Mouse (Mus musculus) testis, postnatal 14 days (tissue): ENCODE results near the gene Adprhl1.

Experiments used
- DNase-seq: peaks from one replicate; pipeline ENCODE4 v3.0.0; 2021; ENCODE audit warnings: low spot score

Gene Adprhl1

GRCm38 (mm10) chr8:13197493-13197892 is 56.5 kb downstream of the Adprhl1 start:
- no peak for DNase-seq

- DNase-seq = no peak
These were observed 59.1 kb downstream of the Adprhl1 start for GRCm38 (mm10) chr8:13194818-13195217.

DNA sequence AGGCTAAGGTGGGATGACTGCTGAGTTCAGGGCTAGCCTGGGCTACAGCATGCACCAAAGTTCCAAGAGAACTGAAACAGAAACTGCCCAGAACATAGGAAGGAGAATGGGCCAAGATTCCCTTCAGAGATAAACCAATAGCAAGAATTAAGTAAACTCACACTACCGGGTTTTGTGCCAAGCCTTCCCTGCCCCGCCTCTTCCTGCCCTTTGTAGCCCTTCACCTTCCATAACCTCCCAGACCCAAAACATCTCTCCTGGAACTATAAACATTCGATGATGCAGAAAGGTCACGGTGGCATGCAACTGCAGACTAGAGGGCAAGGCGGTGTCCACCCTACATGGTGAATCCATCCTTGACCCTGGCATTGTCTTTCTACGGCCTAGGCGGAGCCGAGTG is 63.7 kb downstream of the Adprhl1 start:
- DNase-seq = no peak

DNA sequence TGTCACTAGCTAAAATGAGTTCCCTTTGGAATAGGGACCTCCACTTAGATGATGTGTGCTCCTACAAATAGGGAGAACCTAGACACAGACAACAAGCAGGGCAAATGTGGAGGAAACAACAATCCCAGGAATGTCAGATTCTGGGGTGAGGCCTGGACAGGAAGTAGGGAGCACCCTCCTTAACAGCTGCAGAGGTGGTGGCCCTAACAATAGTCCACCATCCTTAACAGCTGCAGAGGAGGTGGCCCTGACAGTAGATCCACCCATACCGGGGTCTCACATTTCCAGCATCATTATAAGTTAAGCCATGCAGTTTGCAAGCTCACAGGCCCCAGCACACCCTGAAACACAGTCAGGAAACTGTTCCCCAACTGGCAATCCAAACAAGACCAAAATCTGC is 65.1 kb downstream of the Adprhl1 start:
- DNase-seq = no peak

DNA sequence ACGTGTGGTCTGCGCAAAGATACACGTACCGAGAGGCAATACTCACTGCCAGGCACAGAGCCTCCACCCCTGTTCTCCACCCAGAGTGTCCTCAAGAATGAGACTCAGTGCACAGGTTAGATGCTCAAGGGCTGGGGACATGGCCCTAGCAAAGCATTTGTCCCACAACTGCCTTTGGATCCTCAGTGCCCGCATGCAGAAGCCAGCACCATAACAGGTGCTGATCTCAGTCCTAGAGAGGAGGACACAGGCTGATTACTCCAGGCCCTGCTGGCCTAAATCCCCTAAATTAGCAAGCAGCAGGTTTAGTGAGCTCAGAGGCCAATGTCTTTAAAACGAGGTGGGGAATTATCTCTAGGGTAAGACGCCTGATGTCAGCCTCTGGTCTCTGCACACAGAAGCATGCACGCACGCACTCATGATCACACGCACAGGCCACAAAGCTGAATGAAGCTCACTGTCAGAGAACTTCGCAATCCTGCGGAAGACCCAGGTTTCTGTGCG is 65.9 kb downstream of the Adprhl1 start:
- no peak for DNase-seq

DNA sequence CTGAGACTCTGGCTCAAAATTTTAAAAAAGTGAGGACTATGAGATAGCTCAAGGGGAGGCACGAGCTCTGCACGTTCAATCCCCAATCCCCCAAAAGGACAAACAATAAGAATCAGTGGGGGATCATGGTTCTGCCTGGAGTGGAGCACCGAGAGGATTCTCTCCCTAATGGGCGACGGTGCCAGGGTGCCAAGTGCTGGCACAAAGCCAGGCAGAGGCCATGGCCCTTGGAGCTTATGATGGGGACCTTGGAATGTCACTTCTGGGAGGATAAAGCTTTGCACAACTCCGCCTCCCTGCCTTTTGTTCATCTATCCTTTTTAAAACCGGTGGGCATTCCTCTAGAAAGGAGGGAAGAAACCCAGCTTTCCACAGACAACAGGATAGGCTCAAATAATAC is 66.3 kb downstream of the Adprhl1 start:
- DNase-seq = no peak

DNA sequence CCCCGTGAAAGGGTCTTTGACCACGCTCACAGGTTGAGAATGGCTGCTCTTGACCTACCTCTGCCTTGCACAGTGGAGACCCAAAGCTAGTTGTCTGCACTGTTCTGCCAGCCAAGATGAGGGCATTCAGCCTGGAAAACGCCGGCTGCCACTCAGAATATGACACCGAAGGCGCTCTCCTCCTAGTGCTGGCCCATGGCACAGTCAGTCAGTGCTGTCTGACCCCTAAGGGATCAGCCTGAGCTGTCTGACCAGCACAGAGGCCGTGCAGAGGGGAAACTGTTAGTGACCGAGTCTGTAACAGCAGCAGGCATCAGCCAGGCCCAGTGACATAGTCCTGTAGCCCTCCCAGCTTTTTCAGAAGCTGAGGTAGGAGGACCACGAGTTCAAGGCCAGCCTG is 66.7 kb downstream of the Adprhl1 start:
- DNase-seq = no peak

DNA sequence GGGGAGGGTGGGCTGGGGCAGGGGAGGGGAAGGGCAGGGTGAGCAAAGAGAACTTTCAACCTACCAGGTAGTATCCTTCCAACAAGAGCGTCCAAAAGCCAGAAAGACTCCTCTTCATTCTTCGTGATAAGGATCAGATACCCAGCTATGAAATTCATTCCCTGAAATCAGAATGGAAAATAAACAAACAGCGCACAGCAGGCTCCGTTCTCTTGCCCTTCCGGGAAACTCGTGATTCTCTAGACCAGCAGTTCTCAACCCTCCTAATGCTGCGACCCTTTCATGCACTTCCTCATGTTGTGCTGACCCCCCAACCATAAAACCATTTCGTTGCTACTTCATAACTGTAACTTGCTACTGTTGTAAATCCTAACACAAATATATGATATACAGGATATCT is 67.1 kb downstream of the Adprhl1 start:
- no peak for DNase-seq

DNA sequence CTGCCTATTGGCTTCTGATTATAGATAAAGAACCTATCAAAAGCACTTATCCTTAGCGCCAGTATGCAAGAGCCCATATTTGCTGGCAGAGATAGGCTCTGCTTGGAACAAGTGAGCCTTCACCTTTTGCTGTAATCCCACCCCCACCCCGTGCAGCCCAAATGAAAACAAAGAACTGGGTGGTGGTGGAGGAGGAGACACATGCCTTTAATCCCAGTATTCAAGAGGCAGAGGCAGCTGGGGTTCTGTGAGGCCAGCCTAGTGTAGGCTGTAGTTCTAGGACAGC is 72.3 kb downstream of the Adprhl1 start:
- no peak for DNase-seq

DNA sequence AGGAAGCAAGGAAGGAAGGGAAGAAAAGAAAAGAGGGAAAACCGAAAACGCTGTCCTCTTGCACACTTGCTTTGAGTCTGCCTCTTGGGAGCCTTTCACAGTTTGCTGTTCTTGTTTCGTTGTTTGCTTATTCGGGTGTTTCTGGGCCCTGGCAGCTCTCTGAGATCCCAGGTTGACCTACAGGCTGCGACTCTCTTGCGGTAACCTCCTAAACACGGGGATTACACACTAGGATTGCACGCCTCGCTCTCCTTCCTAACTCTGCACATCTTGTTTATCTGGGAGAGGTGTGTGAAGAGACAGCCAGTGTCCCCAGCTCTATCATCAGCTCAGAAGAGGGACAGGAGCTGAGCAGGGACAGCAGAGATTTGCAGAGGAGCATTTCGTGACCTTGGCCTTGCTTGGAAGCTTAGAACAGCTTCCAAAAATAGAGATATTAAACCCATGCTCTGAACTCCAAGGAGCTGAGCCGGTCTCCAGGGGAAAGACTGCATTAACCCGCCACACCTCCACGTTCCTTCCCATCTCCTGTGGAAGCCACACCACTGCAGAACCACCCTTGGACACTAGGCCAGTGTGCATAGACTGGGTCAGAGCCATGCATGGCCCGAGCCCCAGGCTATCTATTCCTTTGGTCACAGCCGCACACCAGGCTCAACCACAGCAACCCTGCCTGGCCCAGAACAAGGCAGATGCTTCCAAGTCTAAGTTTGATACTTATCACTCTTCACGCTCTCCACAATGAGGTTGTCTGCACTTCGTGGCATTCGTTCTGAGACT is 72.9 kb downstream of the Adprhl1 start:
- no peak for DNase-seq

DNA sequence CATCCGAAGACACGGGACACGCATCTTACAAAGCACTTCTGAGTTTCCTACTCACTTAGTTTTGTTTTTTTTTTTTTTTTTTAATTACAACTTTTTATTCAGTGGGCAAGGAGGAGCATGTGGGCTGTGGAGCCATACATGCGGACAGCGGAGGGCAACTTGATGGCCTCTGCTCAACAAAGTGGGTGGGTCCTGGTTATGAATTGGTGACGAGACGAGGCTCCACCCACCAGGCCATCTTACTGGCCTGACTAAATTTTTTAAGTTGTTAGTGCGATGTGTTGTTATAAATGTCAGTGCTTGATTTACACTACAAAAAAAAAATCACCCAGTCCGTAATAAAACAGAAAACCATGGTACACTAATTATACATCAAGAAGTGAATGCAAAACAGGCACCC is 73.6 kb downstream of the Adprhl1 start:
- DNase-seq = no peak

- DNase-seq = no peak
These were observed 74.0 kb downstream of the Adprhl1 start for GRCm38 (mm10) chr8:13179948-13180347.

DNA sequence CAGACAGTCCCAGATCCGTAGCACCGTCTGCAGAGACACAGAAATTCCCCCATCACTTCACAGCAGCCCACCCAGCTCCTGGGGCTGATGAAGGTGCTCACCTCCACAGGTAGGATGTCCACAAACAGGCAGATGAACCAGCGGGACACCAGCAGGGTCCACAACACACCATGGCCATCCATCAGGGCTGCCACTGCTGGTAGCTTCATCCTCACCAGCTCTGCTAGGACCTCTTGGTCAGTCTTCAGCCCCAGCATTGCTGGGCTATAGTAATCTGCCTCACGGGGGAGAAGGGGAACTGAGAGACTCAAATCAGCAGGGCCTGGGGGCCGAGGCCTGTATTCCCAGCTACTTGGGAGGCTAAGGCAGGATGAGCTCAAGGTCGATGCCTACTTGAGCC is 74.5 kb downstream of the Adprhl1 start:
- no peak for DNase-seq

- no peak for DNase-seq
These were observed 75.8 kb downstream of the Adprhl1 start for GRCm38 (mm10) chr8:13178137-13178536.

DNA sequence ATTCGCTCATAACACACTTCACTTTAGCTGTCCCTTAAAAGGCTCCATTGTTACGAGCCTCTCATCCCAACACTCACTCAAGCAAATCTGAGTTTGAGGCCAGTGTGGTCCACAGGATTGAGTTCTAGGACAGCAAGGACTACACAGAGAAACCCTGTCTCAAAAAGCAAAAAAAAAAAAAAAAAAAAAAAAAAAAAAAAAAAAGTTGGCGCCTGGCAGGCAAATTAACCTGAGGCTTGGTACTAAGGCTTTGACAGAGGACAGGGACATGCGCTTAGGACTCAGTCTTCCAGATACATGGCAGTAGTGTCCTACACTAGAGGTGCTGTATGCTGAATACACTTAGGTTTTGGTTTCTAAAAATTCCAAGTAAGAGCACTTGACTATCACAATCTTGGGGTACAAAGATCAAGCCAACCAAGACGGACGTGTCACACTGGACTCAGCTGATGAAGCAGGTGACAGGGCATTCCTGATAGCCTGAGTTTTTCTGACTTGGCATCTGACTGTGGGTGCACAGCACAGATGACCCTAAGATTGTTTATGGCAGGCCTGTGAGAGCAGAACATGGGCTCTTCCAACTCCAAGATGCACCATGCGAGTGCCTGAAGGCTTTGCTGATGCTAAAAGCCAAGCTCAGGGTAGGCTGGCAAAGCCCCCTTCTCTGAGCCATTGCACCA is 76.6 kb downstream of the Adprhl1 start:
- no peak for DNase-seq

- no peak for DNase-seq
These were observed 78.3 kb downstream of the Adprhl1 start for GRCm38 (mm10) chr8:13175650-13176049.

GRCm38 (mm10) chr8:13174811-13175210 is 79.2 kb downstream of the Adprhl1 start:
- DNase-seq = no peak

- DNase-seq = no peak
These were observed 79.7 kb downstream of the Adprhl1 start for GRCm38 (mm10) chr8:13174305-13174704.
